Mouse (Mus musculus): Measurements from ENCODE around the gene Gm21969. TPM values are rescaled to one million over a fixed set of nuclear protein-coding genes. Genes with fewer than 3 reads are reported as not detected.

Gm21969 gene
- polyA plus RNA-seq, 1 experiment from 2014 or later: not detected

DNA sequence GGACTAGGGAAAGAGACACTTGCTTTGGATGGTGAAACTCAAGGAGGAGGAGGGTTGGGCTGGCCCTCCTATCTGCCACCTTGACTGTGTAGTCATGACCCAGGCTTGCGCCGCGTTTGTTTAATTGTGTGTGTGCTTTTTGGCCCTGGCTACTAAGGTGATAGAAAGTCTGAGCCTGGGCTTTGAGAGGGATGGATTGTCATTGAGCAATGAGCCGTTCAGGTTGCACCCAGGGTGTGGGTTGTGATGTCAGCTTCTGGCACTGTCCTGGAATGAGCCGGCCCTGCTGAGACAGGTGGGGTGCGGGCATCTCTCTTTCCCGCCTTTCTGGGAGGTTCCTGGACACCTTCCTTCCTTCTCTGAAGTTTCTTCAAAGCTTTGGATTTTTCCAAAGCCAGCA is 26.0 kb upstream of the Gm21969 start:
- Histone ChIP-seq H3K4me1 (replicated peaks) (peaks cover 81% of the 10 kb centered on the region), H3K9ac (0 out of 2 replicates have a peak overlapping the region, but pooled peaks have one; percentile 9), H3K9me3 (replicated peaks) (no peaks in the 10 kb centered on the region), H3K36me3 (no peaks in the 10 kb centered on the region), H3K4me3 (replicated peaks) (peak overlapping the region; percentile 68), H3K4me2 (peak overlapping the region; percentile 87), H3K27me3 (peaks cover 85% of the 10 kb centered on the region), H3K27ac (no peak overlapping the region)
- ATAC-seq (ENCODE audit: low read depth) (no peak), DNase-seq (no peak)
- WGBS (ENCODE audit: insufficient replicate concordance): 67% methylated on average over 7 of the region's 7 CpGs

DNA sequence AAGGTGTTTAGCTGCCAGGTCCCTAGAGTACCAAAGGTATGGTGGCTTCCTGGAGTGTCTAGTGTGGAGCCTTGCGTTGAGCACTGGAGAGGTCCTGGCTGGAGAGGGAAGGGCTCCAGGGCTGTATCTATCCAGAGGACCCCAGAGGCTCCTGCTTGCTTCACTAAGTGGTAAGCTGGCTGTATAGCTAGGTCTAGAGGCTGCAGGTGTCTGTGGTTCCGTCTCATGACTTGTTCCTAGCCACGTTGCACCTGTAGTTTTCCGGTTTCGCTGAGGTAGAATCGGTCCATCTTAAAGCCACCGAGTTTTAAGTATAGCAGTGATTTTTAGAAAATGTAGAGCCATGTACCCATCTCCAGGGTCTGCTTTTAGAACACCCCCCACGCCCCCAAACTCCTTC is 24.6 kb upstream of the Gm21969 start:
- H3K27me3 ChIP-seq: peaks cover 72% of the 10 kb centered on the region
- DNase-seq (no peak), ATAC-seq (ENCODE audit: low read depth) (no peak)
- H3K36me3 ChIP-seq: no peaks in the 10 kb centered on the region
- 0 out of 2 replicates have a peak overlapping the region, but pooled peaks have one; percentile 13 for H3K9ac ChIP-seq
- H3K4me1 ChIP-seq (replicated peaks): peaks cover 92% of the 10 kb centered on the region
- H3K27ac ChIP-seq: no peak overlapping the region
- no peak overlapping the region for H3K4me3 ChIP-seq (replicated peaks)
- H3K9me3 ChIP-seq (replicated peaks): no peaks in the 10 kb centered on the region
- peak overlapping the region; percentile 19; the same call in 1 of the 2 replicates for H3K4me2 ChIP-seq
- 66% methylated on average over 8 of the region's 8 CpGs for WGBS (ENCODE audit: insufficient replicate concordance)

DNA sequence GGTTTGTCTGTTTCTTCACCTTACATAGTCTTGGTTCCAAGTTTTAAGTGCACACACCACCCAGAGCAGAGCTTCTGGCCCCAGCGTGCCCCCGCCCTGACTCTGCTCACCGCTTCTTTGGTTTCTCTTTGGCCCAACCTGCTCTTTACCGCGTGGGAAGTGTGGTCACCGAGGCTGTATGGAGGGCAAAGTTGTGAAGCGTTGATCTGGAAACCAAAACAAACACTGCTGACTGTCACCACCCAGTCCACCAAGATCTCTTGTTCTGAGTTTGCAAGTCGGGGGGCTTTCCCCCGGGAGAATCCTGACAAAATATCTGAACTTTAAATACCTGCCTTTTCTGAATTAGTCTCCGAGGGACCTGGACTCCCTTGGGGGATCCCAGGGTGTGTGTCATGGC is 24.0 kb upstream of the Gm21969 start:
- no peak for ATAC-seq (ENCODE audit: low read depth)
- peak overlapping the region; percentile 19 for H3K4me2 ChIP-seq
- 29% methylated on average over 10 of the region's 10 CpGs for WGBS (ENCODE audit: insufficient replicate concordance)
- peaks cover 66% of the 10 kb centered on the region for H3K27me3 ChIP-seq
- H3K9me3 ChIP-seq (replicated peaks): no peaks in the 10 kb centered on the region
- no peak for DNase-seq
- peaks cover 92% of the 10 kb centered on the region for H3K4me1 ChIP-seq (replicated peaks)
- 0 out of 2 replicates have a peak overlapping the region, but pooled peaks have one; percentile 13 for H3K9ac ChIP-seq
- no peaks in the 10 kb centered on the region for H3K36me3 ChIP-seq
- H3K27ac ChIP-seq: no peak overlapping the region
- H3K4me3 ChIP-seq (replicated peaks): no peak overlapping the region

DNA sequence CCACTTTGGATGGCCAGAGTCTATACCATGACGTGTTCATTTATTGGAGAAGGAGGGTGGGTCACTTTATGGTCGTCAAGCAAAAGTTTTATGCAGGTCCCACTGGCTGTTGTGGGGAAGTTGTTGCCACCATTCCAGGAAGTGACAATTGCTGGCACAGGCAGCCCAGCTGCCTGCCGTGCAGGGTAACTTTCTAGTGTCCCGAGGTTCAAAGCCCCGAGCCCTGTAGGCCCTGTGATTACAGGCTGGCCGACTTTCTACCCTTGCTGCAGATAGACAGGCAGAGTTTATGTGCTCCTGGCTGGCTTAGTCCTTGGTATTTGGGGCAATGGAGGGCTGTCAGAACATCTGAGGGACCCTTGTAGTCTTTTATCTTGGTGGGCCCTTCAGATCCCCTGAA is 23.5 kb upstream of the Gm21969 start:
- Histone ChIP-seq H3K4me1 (replicated peaks) (peaks cover 92% of the 10 kb centered on the region), H3K27ac (peak overlapping the region; percentile 49; the same call in 1 of the 2 replicates), H3K4me3 (replicated peaks) (no peak overlapping the region), H3K9me3 (replicated peaks) (no peaks in the 10 kb centered on the region), H3K36me3 (no peaks in the 10 kb centered on the region), H3K9ac (no peak overlapping the region), H3K4me2 (peak overlapping the region; percentile 19; the same call in 1 of the 2 replicates), H3K27me3 (peaks cover 61% of the 10 kb centered on the region)
- WGBS (ENCODE audit: insufficient replicate concordance): 32% methylated on average over 6 of the region's 6 CpGs
- DNase-seq: no peak
- no peak for ATAC-seq (ENCODE audit: low read depth)

DNA sequence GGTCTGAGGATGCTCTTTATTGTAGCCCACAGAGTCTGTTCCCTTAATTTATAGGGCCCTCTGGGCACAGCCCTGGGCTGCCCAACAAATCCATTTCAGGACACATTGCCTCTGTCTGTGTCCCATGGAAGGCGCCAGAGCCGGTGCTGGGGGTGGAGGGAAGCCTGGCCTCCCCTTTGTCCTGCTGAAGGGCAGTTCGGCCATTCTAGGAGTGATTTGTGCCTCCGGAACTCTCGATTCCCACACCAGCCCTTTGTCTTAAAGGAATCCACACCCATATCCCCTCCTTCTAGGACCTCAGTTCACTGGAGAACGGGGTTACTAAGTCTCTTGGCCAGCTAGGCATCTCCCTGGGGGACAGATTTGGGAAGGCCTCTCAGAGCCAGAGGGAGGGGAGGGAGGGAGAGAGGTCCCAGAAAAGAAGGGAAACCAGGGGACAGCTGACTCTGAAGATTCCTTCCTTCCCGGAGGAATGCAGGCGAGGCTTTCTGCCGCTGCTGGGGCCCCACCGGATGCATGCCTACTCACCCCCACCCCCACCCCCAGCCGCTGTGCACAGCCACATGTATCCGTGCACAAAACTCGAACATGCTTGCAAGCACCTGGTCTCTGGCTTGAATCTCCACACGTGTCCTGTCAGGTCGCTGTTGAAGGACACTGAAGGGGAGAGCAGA is 22.2 kb upstream of the Gm21969 start:
- H3K9ac ChIP-seq: peak overlapping the region; percentile 30; the same call in 1 of the 2 replicates
- no peak for ATAC-seq (ENCODE audit: low read depth)

DNA sequence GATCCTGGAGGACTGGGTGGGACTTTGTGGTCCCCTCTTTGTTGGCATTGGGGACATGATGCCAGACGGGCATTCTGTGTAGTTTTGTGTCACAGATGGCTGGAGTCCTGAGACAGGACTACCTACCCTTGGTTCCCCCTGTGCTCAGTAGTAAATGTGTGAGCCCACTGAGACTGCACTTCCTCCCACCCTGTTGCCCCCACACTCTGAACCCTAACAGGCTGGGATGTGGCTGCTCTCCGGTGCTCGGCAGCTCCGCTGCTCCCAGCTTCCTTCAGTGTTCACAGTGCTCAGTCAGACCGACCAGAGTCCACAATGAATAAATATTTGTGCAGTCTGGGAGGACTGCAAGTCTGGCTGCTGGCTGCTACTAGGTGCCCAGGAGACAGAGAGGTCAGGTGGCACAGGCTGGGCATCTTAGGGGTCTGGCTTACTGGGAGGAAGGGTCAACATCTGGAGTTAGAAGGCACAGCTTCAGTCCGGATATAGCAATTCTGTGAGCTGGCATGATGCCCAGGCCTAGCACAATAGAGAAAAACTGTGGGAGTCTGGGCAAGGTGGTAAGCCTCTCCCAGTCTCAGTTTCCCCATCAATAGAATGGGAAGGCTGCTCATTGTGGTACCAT is 21.4 kb upstream of the Gm21969 start:
- Histone ChIP-seq H3K27ac (peak overlapping the region; percentile 84), H3K9ac (peak overlapping the region; percentile 29; the same call in 1 of the 2 replicates), H3K4me2 (peak overlapping the region; percentile 51), H3K36me3 (no peaks in the 10 kb centered on the region), H3K4me3 (replicated peaks) (peak overlapping the region; percentile 18; the same call in 1 of the 2 replicates), H3K27me3 (peaks cover 40% of the 10 kb centered on the region), H3K4me1 (replicated peaks) (peaks cover 97% of the 10 kb centered on the region), H3K9me3 (replicated peaks) (no peaks in the 10 kb centered on the region)
- DNase-seq (no peak), ATAC-seq (ENCODE audit: low read depth) (peak; percentile 49)
- WGBS (ENCODE audit: insufficient replicate concordance): 34% methylated on average over 6 of the region's 6 CpGs

More for the DNA sequence above, 22.2 kb upstream of the Gm21969 start:
- Histone ChIP-seq H3K27me3 (peaks cover 48% of the 10 kb centered on the region), H3K4me3 (replicated peaks) (peak overlapping the region; percentile 18; the same call in 1 of the 2 replicates), H3K9me3 (replicated peaks) (no peaks in the 10 kb centered on the region), H3K4me2 (peak overlapping the region; percentile 51), H3K36me3 (no peaks in the 10 kb centered on the region), H3K27ac (peak overlapping the region; percentile 84), H3K4me1 (replicated peaks) (peaks cover 93% of the 10 kb centered on the region)
- WGBS (ENCODE audit: insufficient replicate concordance): 20% methylated on average over 15 of the region's 15 CpGs
- no peak for DNase-seq

DNA sequence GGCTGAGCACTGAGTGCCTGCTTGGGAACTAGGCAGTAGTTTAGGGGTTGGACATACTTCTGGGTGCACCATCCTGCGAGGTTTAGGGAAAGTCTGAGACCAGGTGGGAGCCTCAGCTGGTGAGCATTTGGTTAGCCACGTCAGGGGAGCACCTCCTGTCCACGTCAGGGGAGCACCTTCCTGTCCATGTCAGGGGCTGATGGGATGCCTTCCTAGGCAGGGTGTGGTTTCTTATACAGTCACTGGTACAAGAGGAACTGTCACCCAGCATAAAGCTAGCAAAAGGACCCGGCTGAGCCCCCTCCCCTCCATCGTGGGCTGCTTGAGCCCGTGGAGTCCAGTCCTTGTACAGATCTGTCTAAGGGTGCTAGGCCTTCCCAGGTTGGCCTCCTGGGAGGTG is 20.6 kb upstream of the Gm21969 start:
- ATAC-seq (ENCODE audit: low read depth): no peak
- Histone ChIP-seq H3K4me1 (replicated peaks) (peaks cover 93% of the 10 kb centered on the region), H3K27ac (peak overlapping the region; percentile 84; the same call in 1 of the 2 replicates), H3K36me3 (no peaks in the 10 kb centered on the region), H3K9me3 (replicated peaks) (no peaks in the 10 kb centered on the region), H3K4me3 (replicated peaks) (no peak overlapping the region), H3K27me3 (peaks cover 32% of the 10 kb centered on the region), H3K4me2 (no peak overlapping the region), H3K9ac (no peak overlapping the region)
- no peak for DNase-seq
- WGBS (ENCODE audit: insufficient replicate concordance): 42% methylated on average over 6 of the region's 6 CpGs

DNA sequence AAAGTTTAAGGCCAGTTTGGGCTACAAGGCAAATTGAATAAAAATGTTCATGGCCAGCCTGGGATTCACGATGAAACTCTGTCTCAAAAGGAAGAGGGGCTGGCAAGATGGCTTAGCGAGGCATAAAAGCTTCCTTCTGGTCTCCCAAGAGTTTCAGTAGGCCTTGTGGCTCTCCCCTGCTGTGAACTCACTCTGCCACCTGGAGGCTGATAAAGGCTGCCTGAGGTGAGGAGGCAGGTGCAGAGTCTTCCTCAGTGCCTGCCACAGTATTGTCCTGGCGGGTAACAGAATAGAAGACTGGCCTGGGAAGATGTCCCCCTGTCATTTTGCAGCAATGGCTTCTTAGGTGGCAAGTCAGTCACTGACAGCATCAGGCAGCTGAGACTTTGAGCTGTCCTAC is 20.1 kb upstream of the Gm21969 start:
- H3K4me3 ChIP-seq (replicated peaks): no peak overlapping the region
- H3K9ac ChIP-seq: no peak overlapping the region
- no peaks in the 10 kb centered on the region for H3K36me3 ChIP-seq
- peaks cover 89% of the 10 kb centered on the region for H3K4me1 ChIP-seq (replicated peaks)
- H3K9me3 ChIP-seq (replicated peaks): no peaks in the 10 kb centered on the region
- WGBS (ENCODE audit: insufficient replicate concordance): 54% methylated on average over 3 of the region's 3 CpGs
- H3K27me3 ChIP-seq: peaks cover 28% of the 10 kb centered on the region
- no peak for ATAC-seq (ENCODE audit: low read depth)
- H3K4me2 ChIP-seq: no peak overlapping the region
- DNase-seq: no peak
- no peak overlapping the region for H3K27ac ChIP-seq

DNA sequence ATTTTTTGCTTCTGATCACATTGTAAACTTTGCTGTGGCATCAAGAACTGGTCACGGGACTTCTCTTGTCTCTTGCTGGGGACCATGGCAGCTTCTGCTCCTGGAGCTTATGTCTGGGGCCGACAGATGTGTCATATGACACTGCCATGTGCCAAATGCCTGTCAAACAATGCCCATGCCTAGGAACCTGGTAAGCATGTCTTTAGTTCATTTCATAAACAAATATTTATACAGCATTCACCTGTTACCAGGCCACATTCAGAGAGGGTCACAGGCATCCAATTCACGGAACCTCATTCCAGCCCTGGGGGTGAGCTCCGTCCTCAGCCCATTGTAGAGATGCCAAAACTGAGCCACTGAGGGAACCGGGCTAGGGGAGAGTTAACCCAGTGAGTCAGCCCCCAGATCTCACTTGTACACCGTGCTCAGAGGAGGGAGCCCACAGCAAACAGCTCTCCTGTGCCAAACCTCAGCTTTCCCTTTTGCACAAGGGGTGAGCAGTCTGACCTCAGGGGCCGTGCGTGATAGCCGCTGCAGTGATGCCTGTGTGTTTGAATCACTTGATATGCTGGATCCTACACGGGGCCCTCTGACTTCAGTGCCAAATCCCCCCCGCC is 19.2 kb upstream of the Gm21969 start:
- Histone ChIP-seq H3K4me3 (replicated peaks) (no peak overlapping the region), H3K27me3 (peaks cover 20% of the 10 kb centered on the region), H3K4me2 (no peak overlapping the region), H3K9me3 (replicated peaks) (no peaks in the 10 kb centered on the region), H3K9ac (no peak overlapping the region), H3K36me3 (no peaks in the 10 kb centered on the region), H3K4me1 (replicated peaks) (peaks cover 80% of the 10 kb centered on the region), H3K27ac (no peak overlapping the region)
- no peak for ATAC-seq (ENCODE audit: low read depth)
- WGBS (ENCODE audit: insufficient replicate concordance): 70% methylated on average over 11 of the region's 11 CpGs
- no peak for DNase-seq

DNA sequence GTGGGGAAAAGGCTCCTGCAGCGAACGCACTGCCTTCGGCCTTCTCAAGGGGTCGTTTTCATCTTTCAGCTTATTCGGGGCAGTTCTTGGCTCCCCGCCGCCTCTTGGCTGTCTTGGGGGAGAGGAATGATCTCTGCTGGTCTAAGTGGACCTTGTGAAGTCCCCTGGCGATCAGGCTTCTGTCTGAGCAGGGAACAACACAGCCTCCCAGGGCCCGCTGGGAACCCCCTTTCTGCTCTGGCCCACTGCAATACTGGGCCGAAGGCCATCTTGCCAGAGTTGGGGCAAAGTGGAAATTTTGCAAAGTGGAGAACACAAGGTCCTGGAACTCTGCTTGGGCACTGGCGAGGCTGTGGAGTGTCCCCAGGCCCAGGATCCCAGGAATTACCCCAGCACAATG is 18.3 kb upstream of the Gm21969 start:
- Histone ChIP-seq H3K27me3 (peaks cover 10% of the 10 kb centered on the region; the same call in 1 of the 2 replicates), H3K9ac (no peak overlapping the region), H3K4me3 (replicated peaks) (no peak overlapping the region), H3K36me3 (no peaks in the 10 kb centered on the region), H3K27ac (peak overlapping the region; percentile 30; the same call in 1 of the 2 replicates), H3K4me1 (replicated peaks) (peaks cover 71% of the 10 kb centered on the region), H3K4me2 (no peak overlapping the region), H3K9me3 (replicated peaks) (no peaks in the 10 kb centered on the region)
- DNase-seq: no peak
- ATAC-seq (ENCODE audit: low read depth): no peak
- 76% methylated on average over 11 of the region's 11 CpGs for WGBS (ENCODE audit: insufficient replicate concordance)

DNA sequence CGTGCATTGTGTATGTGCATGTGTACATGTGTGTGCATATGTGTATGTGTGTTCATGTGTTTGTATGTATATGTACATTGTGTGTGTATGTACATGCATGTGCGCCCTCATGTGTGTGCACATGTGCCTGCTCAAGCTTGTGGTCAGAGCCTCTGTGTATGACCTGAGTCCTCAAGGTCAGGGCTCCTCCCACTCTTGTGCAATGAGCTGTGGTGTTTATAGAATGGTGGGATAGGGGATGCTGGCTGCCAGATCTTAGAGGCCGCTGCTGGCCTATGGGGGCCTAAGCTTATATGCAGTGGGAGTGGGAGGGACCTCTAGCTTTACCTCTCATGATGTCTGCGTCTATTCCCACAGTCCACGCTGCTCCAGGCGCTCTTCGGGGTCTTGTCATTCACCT is 17.3 kb upstream of the Gm21969 start:
- H3K4me2 ChIP-seq: no peak overlapping the region
- no peak overlapping the region for H3K4me3 ChIP-seq (replicated peaks)
- peaks cover 64% of the 10 kb centered on the region for H3K4me1 ChIP-seq (replicated peaks)
- 0 out of 2 replicates have a peak, but pooled peaks cover 2% of the 10 kb centered on the region for H3K27me3 ChIP-seq
- H3K27ac ChIP-seq: 0 out of 2 replicates have a peak overlapping the region, but pooled peaks have one; percentile 18
- no peaks in the 10 kb centered on the region for H3K9me3 ChIP-seq (replicated peaks)
- 67% methylated on average over 7 of the region's 7 CpGs for WGBS (ENCODE audit: insufficient replicate concordance)
- DNase-seq (no peak), ATAC-seq (ENCODE audit: low read depth) (0 out of 2 replicates have a peak, but pooled peaks have one; percentile 14)
- no peaks in the 10 kb centered on the region for H3K36me3 ChIP-seq
- no peak overlapping the region for H3K9ac ChIP-seq

All from liver, embryonic 13.5 days (tissue).